Mouse (Mus musculus) lung, adult 18-20 months (tissue): ENCODE data around the gene Gprin1.
"Not testable (repeated sequence)": the region's sequence is repeated elsewhere in the genome, so short reads cannot be mapped to it uniquely, and the experiment has no call there.

Source experiments
- DNase-seq, 2 experiments: peaks; one replicate each; pipeline ENCODE4 v3.0.0; 2022; ENCODE audit warnings: mixed read lengths in 2 of 2

Gprin1 gene

DNA sequence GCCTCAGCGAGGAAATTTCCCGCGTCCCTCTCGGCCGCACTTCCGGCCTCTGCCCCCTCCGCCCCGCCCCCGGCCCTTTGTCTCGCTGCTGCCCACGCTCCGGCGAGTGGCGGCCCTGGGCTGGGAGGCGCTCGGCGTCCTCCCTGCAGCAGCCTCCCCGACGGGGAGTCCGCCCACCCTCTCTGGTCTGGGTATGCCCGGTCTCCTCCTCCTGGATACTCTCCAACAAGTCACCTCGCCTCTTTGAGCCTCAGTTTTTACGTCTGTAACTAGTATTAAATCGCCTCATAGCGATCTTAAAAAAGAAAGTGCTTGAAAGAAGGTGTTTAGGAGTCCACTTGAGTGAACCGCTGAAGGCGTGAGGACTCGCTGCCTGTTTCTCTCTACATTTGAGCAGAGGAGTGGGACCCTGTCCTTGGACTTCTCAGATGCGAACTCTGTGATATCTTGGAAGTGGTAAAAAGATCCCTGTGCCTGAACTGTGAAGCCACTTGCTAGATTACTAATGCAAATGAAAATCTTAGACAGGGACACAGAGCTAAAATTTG, at the start of gene Gprin1:
Gene Gprin1, minus strand, starts transcription at position 11 of the 548 bp plus-strand sequence.
- DNase-seq, result no peak

DNA sequence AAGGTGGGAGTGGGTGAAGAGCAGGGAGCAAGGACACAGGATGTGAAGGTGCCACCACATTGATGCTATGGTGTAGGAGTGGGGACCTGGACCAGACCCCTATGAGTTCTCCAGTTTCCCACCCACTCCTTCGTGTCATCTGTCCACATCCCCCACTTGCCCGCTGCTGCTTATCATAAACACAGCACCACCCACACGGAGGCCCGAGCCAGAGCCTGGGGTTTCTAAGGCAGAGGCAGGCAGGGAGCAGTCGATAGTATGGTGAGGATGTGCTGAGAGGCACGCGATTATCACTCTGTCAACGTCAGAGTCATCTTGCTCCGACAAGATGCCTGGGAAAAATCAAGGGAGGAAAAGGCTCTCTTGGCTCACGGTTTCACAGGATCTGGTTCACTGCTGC, 49.1 kb upstream of the Gprin1 start:
- DNase-seq, result no peak

DNA sequence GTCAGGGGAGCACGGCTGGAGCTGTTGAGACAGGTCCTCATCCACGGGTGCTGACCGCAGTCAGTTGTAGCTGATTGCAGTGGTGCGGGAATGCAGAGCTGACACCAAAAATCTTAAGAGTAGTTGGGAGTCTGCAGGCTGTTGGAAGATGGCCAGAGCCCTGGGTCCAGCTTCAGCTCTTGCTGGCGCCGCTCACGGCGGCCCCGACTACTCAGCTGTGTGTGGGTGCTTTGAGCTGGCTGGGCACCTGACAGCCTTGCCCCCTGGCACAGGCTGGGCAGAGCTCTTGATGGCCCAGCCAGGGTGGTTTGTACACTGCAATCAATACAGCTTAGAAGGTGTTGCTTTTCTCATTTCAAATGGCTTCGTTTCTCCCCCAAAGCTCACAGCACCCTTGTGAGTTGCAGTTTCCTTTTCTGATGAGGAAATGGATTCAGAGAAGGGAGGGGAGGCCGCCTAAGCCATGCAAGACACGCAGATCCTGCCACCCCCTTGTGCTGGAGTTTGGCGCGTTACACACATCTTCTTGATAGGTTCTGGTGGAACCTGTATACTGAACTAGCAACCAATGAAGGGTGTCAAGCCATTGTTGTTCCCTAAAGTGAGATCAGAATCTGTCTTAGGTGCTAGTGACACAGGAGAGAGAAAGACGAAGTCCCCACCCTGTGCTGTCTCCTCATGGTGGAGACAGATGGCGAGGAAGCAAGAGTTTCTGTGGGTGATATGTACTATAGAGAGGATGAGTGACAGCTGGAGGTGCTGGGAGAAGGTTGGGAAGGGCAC, 48.4 kb upstream of the Gprin1 start:
- DNase-seq, result no peak

GRCm38 (mm10) chr13:54797356-54797755, 47.7 kb upstream of the Gprin1 start:
- DNase-seq, result peak; percentile 24 to 28

GRCm38 (mm10) chr13:54794843-54795242, 45.2 kb upstream of the Gprin1 start:
- no peak for DNase-seq

DNA sequence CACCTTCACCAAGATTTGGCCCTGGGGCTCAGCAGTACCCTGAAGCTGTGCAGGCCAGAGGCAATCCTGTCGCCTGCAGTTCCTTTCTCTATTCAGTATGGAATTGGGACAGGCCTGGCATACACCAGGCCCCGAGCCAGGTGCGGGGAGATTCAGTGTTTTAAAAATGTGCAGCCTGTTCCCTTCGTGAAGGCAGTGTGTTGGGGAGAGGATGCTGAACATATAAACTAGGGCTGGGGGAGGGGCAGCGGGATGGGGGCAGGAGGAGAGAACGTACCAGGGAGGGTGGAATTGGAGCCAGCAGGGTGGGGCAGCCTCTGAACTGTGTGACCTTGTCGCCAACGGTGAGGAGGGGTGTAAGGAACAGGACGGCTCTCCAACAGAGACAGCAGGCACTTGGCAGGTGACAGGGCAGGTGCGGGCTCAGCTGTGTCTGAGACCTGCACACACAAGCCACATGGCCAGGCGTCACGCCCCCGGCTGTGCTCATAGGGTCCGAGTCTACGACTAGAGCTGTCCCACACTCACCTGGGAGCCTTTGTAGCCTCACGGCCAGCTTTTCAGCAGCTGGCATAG, 44.4 kb upstream of the Gprin1 start:
- DNase-seq, result no peak

DNA sequence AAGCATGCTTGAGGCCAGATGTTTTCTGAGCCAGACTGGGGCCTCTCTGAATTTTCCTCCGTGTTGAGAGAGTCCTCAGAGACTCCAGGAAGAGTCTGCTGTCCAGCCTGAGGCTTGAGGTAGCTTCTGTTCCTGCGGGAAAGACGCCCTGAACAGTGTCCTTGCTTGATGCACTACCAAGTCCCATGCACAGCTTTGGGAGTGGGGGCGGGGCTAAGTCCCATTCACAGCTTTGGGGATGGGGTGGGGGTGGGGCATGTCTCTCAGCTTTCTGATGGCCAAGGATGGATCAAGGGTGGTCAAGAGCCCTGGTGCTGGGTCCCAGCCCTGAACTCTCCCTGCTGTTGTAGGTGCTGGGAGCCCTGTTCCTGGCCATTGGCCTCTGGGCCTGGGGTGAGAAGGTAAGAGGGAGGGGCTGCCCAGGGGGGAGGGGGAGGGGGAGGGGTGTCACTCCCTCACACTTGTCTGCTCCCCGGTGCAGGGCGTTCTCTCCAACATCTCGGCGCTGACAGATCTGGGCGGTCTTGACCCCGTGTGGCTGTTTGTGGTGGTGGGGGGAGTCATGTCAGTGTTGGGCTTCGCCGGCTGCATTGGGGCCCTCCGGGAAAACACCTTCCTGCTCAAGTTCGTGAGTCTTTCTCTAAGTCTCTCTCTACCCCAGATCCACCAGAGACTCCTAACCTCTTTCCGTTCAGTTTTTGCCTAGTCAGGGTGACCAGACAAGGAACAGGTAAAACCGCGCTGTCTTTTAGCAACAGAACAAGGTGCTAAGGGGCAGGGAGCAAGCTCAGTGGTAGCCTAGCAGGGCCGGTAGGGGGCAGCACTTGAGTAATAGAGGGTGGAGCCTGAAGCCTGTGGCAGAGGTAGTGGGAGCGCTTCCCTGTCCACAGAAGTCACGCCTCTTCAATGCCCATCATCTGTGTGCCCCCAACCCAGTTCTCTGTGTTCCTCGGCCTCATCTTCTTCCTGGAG, 42.9 kb upstream of the Gprin1 start:
- no peak for DNase-seq

DNA sequence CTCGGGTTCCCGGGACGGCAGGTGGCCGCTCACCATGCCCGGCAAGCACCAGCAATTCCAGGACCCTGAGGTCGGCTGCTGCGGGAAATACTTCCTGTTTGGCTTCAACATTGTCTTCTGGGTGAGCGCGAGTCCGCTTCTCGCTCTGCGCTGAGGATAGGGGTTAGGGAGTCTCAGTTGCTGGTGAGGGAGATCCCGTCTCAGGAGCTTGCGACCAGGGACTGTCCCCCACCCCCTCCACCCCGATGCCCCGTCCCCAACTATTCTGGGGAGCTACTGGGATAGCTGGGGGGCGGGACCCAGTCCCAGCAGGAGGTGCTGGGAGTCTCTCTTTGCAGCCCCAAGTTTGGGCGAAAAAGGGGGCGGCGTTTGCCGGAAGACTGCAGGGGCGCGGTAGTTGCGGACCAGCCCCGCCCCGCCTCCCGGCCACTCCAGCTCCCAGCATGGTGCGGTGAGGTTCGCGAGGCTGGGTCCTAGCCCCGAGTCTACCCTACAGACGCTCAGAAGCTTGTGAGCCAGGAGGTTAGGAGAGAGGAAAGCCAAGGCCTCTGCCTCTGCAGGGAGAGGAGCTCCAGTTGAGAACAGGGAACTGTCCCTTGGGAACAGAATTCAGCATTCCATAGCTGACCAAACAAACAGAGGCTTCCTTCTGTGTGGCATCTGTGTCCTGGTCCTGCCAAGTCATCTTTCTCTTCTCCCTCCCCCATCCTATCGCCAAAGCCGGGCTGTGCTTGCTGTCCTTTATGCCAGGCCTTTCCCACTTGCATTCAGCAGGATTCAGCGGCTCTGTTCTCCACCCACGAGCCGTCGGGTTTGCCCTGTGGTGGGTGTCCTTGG, 40.1 kb upstream of the Gprin1 start:
- peak; percentile 61 to 75 for DNase-seq

DNA sequence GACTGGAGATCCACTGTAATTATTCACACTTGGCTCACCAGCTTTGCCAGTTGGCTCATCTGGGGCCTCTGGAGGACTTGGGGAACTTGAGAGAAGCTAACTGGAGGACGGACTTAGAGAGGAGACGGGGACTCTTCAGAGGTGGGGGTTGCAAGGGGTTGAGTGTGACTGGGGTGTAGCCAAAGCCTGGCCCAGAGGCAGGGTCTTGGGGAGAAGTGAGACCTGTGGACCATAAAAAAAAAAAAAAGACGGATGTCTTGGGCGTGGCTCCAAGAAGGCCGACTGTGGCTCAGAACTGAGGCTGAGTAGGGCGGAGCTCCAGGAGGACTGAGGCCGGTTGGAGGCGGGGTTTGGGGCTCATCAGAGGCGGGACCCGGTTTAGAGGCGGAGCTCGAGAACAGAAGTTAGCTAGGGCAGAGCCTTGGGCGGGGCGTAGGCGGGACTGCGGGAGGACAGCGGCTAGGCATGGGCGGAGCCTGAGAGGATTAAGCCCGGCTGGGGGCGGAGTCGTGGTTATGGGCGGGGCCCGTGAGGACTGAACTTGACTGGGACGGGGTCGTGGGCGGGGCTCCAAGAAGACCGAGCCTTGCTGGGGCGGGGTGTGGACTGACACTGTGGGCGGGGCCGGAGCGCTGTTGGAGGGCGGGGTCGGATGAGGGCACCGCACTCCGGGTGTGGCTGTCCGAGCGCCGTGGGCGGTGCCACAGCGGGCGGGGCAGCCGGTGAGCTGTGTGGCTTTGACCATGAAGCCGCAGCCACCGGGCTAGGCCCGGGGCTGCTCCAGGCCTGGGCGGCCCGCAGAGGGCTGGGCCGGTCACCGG, 39.3 kb upstream of the Gprin1 start, which contains the start of gene Tspan17:
Gene Tspan17, plus strand, starts transcription at position 638 of the 821 bp plus-strand sequence.
- DNase-seq, result peak; percentile 99

DNA sequence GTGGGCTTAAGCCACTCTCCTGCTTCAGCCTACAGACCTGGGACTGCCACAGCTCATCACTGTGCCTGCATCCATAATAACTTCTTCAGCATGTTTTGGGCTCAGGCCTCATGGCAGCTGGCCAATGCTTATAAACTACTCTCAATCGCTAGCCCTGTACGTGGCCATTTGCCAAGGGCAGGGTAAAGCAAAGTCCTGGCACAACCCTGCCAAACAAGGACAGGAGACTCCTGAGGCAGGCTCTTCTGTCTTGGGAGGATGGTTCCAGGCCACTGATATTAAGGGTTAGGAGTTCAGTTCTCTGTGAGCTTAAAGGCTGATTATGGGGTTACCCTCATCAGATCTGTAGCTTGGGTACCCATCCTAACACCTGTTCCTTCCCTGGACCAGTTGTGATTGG, 37.9 kb upstream of the Gprin1 start:
- DNase-seq, result not testable (repeated sequence)

DNA sequence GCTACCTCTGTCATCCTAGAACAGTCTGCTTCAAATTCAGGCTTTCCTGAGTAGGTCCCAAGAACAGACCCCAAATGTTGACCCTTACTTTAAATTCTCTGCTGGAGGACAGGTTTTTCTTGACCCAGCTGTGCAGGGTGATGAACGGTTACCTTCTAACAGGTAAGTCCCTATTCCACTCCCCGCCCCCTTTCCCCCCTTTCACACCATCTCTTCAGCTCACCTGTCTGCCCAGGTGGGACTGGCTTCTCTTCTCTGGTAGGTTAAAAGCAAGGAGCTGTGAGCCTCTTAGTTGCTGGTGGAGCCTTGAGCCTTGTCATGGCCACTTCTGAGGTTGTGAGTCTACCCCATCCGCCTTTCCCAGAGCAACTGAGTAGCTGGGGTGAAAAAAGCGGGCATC, 34.0 kb upstream of the Gprin1 start, which contains the start of gene Eif4e1b:
Gene Eif4e1b, plus strand, starts transcription at position 301 of the 400 bp plus-strand sequence.
- no peak for DNase-seq

DNA sequence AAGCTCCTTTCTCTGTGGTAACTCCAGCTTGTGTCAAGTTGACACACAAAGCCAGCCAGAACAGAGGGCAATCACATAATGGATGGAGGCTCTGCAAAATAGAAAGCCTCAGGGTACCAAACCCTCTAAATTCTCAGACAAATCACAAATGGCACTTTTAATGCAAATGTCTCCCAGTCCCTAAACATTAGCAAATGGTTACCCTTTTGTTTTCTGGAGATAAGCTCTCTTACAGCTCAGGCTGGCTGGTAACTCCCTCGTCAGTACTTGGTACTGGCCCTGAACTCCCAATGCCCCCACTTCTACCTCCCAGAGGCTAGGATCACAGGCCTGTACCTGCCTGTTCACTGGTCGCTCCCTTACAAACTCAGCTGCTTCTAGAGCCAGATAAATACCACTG, 33.6 kb upstream of the Gprin1 start:
- DNase-seq, result no peak

GRCm38 (mm10) chr13:54781086-54781485, 31.4 kb upstream of the Gprin1 start:
- no peak for DNase-seq

- DNase-seq, result no peak
These were observed 30.9 kb upstream of the Gprin1 start for GRCm38 (mm10) chr13:54780592-54780991.

GRCm38 (mm10) chr13:54767012-54767411, 17.3 kb upstream of the Gprin1 start:
- DNase-seq, result no peak

DNA sequence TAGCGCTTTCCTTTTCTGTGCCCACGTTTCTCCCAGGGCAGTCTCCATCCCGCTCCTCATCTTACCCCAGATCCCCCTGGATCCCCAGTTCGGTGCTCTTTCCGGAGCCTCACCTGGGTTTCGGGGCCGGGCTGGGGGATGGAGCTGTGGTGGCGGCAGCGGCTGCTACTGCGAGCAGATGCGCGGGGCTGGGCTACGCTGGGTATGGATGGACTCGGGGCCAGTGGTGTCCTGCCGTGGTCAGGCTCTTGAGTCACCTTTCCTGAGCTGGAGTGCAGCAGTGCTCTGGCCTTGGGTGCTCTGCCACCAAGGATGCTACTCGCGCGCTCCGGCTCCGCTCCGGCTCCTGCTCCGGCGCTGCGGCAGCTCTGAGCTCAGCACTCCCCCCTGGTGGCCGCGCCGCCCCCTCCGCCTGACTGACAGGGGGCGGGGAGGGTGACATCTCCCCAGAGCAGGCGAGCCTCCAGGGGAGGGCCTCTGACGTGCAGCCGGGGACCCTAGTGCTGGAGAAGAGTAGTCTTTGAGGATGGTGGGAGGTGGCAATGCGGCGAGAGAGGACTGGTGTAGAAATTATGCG, 16.6 kb upstream of the Gprin1 start, which contains the start of gene Sncb:
Gene Sncb, minus strand, starts transcription at position 404 of the 577 bp plus-strand sequence.
- DNase-seq, result peak in 1 of 2 experiments; percentile 13

DNA sequence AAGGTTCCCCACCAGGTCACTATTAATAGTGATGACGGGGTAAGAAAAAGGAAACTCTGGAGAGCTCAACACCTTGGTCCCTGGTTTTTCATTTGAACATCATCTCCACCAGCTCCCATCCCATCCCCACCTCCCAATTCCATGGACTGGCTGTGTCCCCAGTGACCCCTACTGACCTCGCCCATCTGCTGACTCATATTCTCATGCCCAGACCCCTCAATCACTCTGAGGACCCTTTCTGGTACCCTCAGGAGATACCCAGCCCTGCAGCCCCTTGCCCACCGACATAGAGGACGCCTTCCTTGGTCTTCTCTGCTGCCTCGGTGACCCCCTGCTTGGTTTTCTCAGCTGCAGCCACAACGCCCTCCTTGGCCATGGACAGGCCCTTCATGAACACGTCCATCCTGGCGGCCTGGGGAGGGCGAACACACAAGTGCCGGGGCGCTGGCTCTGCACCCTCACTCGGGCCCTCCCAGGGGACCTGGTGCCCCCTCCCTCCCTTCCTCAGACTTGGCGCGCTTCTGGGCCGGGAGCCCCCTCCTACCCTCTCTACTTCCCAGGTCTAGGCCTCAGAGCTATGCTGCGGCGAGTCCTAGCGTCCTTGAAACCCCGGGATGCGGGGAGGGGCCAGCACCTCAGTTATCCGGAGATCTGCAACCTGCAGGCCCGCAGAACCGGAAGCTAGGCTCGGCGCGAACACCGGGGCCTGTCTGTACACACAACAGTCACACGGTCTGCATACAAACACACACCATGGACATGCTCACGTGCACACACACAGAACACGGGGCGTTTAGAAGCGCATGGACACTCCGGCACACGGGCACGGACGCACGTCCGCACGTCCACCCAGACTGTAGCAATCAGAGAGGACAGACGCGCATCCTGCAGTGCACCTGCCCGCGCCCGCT, 15.9 kb upstream of the Gprin1 start:
- DNase-seq, result no peak

DNA sequence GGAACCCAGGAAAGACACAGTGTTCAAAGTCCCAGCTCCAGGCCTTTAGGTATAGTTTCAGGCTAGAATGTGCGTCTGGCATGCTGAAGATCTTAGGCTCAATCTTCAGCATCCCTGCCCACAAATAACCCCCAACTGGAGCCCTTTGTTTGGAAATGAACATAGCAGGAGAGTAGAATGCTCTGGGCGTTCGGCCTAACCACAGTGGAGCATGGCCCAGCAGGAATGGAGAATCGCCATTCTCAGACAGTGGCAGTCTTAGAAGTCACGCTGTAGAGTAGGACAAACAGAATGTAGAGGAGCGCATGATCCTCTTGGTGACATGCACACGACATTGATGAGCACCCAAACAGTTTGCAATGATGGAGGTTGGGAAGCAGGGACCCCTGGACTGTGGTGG, 11.2 kb upstream of the Gprin1 start:
- DNase-seq, result no peak

DNA sequence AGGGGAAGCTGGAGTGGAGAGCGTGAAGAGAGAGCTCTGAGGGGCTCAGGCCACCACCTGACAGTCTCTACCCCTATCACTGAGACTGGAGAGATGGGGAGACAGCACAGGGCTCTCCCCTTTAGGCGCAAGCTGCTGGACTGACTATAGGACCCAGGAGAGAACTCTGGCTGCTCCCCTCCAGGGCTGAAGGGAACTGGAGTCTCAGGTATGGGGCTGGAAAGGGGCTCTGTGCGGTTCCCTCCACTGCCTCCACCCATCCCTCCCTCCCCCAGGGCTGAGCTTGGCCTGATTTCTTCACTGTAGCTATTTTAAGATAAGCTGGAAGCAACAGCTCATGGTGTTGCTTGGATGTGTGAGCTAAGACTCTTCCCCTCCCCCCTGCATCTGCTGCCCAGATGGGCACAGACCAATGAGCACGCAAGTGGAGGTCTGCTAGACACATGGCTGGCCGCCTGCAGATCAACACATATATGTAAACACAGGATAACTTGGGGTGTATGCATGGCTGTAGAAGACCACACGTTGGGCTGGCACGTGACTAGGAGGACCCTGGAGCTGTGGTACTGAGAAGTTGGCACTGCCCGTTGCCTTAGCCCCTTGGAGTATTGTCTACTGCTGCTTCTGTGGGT, 10.6 kb upstream of the Gprin1 start:
- DNase-seq, result no peak
